Mouse (Mus musculus) forelimb bud, embryonic 11.5 days (tissue): ENCODE results near the gene Fubp3.

ENCODE experiments used
- DNase-seq: peaks from one replicate; pipeline ENCODE4 v3.0.0-alpha.2; 2012; ENCODE audit warnings: low read depth, low spot score

Gene Fubp3

DNA sequence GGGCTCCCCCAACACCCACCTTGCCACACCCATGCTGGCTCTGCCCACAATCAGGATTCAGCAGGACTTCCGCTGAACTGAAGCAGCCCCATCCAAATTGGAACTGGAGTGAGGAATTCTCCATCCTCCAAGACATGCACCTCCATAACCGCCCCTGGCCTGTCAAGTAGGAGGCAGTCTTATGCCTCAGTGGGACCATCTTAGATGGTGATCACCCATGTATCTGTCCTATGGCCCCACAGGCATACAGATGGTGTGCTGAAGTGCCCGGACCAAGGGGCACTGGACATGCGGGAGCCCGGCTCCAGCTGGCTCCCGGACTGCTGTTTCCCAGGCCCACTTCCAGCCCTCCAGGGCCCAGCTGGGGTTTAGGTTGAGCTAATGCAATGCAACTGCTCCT lies 46.8 kb downstream of the Fubp3 start:
- DNase-seq: no peak

DNA sequence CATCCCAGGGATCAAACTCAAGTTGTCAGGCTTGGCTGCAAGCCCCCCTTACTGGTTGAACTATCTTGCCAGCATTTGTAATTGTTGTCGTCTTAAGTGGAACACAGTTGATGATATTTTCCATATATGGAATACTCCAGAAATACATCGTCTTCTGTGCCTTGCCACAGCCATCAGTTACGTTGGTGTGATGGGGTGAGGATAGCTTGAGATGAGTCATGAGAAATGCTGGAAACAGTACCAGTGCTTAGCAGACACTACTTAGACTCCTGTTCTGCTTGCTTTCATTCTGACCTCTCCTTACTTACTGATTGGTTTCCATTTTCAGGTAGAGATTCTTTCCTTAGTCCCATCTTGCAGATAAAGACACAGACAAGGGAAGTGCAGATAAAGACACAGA lies 61.1 kb downstream of the Fubp3 start:
- DNase-seq: no peak

DNA sequence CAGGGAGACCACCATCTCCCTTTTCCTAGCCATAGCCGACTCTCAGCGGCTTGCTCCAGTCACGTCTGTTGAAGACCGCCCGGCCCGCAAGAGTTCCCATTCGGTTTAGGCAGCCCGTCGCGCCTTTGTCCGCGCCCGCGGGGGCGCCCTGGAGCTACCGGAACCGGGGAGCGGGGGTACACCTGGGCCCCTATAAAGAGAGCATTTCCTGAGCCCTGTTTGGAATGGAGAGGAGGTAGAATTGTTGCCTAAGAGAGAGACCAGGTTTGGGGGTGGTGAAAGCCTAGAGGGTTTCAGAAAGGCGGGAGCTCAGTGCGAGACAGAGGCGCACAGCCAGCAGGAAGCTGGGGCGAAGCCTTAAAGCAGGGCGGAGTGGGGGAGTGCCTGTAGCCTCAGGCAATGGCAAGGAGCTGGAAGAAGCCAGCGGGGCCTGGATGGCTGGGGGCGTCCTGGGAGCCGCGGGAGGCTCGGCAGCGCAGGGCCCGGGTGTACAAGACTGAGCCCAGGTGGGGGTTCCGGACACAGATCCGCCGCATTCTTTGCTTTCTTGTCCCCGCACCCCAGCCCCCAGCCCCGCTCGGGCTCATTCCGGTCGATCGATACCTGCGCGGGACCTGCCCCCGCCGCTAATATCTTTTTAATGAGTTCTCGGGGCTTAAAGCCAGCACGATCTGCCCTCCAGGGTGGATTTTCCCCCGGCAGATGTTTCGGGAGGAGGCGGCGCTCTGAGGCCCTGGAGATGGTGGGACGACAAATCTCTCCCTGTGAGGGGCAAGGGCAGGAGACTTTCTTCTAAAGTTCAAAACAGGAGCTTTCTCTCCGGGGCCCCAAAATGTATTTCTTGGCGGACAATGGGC lies 63.1 kb downstream of the Fubp3 start:
- no peak for DNase-seq

- peak; percentile 19 for DNase-seq
Measured at GRCm38 (mm10) chr2:31636138-31636741, 63.8 kb downstream of the Fubp3 start.

GRCm38 (mm10) chr2:31636742-31637141 lies 64.3 kb downstream of the Fubp3 start:
- no peak for DNase-seq

GRCm38 (mm10) chr2:31637311-31637710 lies 64.9 kb downstream of the Fubp3 start:
- peak; percentile 17 for DNase-seq

DNA sequence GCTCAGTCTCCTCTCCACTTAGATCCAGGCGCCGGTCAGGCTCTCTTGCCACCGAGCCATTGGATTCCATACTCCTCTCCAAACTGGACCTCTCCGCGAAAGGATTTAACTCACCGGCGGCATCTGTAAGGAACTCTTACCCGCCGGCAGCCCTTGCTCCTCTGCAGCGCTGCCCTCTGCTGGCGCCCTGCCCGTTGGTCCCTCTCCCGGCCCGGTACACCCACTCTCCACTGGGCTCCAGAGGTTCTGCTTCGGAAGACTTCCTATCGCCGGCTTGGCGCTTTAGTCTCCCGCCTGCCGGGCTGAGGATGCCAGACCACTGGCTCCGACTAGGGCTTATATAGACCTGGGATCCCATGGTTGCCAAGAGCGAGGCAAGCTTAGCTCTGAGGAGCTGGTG lies 65.4 kb downstream of the Fubp3 start:
- peak; percentile 44 for DNase-seq

- peak; percentile 3 for DNase-seq
Measured at GRCm38 (mm10) chr2:31638581-31639465, 66.4 kb downstream of the Fubp3 start.

- DNase-seq: no peak
Measured at GRCm38 (mm10) chr2:31639466-31639760, 67.0 kb downstream of the Fubp3 start.

- DNase-seq: peak; percentile 13
Measured at GRCm38 (mm10) chr2:31639901-31640608, 67.6 kb downstream of the Fubp3 start, which contains the start of gene Prdm12. Prdm12 (plus strand) TSS chr2:31640037.

- peak; percentile 16 for DNase-seq
Measured at GRCm38 (mm10) chr2:31640609-31641507, 68.4 kb downstream of the Fubp3 start.

DNA sequence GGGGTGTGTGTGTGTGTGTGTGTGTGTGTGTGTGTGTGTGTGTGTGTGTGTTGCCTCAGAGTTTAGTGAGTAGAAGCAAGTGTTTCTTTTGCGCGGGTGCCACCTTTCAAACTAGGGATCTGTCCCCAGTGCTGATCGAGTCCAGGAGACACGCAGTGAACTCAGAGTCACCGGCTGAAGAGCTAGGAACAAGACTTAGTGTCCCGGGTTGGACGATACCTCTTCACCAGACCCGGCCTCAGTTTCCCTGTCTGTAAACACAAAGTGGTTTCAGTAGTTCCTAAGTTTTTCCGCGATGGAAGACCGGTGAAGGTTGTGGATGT lies 69.0 kb downstream of the Fubp3 start:
- DNase-seq: peak; percentile 13

GRCm38 (mm10) chr2:31641929-31642328 lies 69.5 kb downstream of the Fubp3 start:
- DNase-seq: no peak

- no peak for DNase-seq
Measured at GRCm38 (mm10) chr2:31653971-31654853, 81.8 kb downstream of the Fubp3 start.

DNA sequence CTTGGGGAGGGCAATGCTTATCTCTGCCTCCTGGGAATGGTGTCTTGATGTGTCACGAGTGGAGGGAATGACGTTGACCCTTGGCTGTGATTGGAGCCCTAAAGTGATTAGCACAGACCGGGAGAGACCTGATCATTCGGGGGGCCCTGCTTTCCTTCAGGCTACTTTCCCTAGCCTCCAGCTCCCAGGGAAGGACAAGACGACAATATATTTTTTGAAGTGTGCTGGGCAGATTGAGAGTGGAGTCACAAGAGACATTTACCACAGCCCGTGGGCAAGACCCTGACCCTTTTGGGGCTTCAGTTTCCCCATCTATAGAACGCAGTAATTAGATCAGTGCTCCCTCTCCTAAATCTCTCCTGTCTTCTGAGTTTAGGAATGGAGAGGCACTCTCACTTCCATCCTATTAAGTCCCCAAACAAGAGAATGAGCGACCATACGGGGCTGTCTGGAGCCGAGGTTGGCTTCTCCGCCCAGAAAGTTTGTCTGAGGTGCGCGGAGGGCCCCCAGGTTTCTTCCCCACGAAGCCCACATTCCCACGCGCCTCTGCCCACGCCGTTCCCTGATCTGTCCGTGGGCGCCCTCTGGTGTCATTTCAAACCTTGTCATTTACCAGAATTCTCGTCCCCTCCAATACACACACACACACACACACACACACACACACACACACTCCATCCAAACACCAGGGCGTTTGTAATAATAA lies 82.6 kb downstream of the Fubp3 start:
- DNase-seq: no peak

GRCm38 (mm10) chr2:31656374-31656773 lies 83.9 kb downstream of the Fubp3 start:
- DNase-seq: no peak

DNA sequence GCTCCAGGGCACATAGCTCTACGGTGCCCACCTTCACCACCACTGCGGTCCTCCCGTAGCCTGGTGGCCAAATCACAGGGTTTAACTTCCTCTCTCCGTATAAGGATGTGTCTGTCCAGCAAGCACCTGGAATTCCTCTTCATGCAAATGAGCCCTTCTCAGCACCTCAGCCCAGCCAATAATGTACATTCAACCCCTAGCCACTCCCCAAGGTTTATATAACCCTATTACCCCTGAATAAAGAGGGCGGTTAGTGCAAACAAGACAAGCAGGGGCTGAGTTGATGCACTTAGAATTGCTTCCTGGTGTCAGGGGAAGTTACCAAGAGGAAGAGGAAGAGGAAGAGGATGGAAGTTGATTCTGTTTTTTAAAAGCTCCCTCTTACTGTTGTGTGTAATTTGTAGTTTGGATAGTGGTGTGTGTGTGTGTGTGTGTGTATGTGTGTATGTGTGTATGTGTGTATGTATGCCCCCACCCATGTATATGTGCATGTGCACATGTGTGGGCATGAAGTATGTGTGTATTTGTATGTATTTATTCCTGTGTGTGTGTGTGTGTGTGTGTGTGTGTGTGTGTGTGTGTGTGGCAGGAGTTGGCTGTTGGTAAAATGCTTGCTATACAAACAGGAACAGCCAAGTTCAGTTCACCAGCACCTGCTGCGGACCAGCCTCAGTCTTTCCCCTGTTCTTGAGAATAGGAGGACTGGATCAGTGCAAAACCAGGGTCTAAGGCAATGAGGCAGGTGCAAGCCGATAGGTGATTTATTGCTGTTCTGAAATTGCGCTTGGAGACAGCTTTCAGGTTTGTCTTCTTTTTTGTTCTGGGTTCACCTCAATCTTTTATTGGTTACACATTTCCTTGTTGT lies 90.7 kb downstream of the Fubp3 start:
- DNase-seq: no peak

DNA sequence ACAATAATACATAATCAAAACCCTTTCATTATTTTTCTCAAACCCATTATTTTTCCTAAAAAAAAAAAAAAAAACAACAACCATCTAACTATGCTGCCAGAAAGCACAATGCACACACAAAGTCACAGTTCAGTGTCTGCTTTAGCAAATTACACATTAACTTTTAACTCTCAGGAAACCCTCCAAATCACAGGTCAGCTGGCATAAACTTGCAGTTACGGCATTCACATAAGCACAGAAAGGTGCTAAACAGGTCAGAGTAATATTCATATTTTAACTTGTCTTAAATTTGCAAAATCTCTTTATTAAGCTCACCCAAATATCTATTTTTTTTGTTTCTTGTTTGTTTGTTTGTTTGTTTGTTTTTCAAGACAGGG lies 91.3 kb downstream of the Fubp3 start:
- no peak for DNase-seq
